Mouse (Mus musculus) G1E (cell line): ENCODE data around the gene Olfr557.

Experiments used
- CTCF ChIP-seq: IDR thresholded peaks from 2 replicates; pipeline ENCODE4 v1.5.1; 2012; ENCODE audit warnings: low read depth, low read length, inconsistent platforms, mixed read lengths
- GATA2 ChIP-seq: IDR thresholded peaks from 2 replicates; pipeline ENCODE4 v1.6.1; 2012; ENCODE audit warnings: low read depth, low read length, inconsistent platforms, borderline replicate concordance
- TAL1 ChIP-seq: conservative IDR thresholded peaks from 2 replicates; pipeline ENCODE4 v1.6.1; 2012; ENCODE audit warnings: low read depth, low read length, inconsistent platforms, mixed read lengths

GRCm38 (mm10) chr7:102718970-102719369 is 23.3 kb downstream of the Olfr557 start, which contains the start of gene Olfr33:
- TF ChIP-seq CTCF (no peak), TAL1 (no peak), GATA2 (no peak)
